In genomic region chr6:134566248-134566817, GRCm38 (mm10) we compare ENCODE assay signal across 8 mouse cellular contexts. TPM values are rescaled to one million over a fixed set of nuclear protein-coding genes. Genes with fewer than 3 reads are reported as not detected.
A peak's percentile ranks its signal among the peaks of the same experiment; 100 is the strongest.
DNase-seq lines count a peak whose midpoint lies in the region; ATAC-seq and TF ChIP-seq lines count a peak whose summit lies in the region.

No protein-coding gene starts in this region.

- H3K4me2 ChIP-seq in heart, embryonic 13.5 days: peak overlapping the region; percentile 92
- H3K4me2 ChIP-seq in hindbrain, postnatal 0 days (ENCODE audit: low read depth, low read length): peak overlapping the region; percentile 65
- H3K4me2 ChIP-seq in midbrain, embryonic 15.5 days: peak overlapping the region; percentile 81

- DNase-seq in heart, postnatal 14 days: no peak
- DNase-seq in embryo, embryonic 9.5 days (ENCODE audit: extremely low spot score): peak; percentile 72
- peak; percentile 38 for DNase-seq in hindbrain, postnatal 0 days (ENCODE audit: low spot score)
- DNase-seq in layer of hippocampus, postnatal 14 days (ENCODE audit: low spot score in 2 of 2): no peak
- no peak for DNase-seq in cerebellum, postnatal 10 days

- H3K36me3 ChIP-seq in heart, embryonic 13.5 days: no peaks in the 10 kb centered on the region
- H3K36me3 ChIP-seq in E14TG2a.4 (ENCODE audit: insufficient read depth, low read length): no peaks in the 10 kb centered on the region
- no peaks in the 10 kb centered on the region for H3K36me3 ChIP-seq in hindbrain, postnatal 0 days (ENCODE audit: insufficient read depth, low read length)
- no peaks in the 10 kb centered on the region for H3K36me3 ChIP-seq in midbrain, embryonic 15.5 days (replicated peaks)

- under 1% methylated on average over 50 of the region's 64 CpGs for WGBS in heart, embryonic 13.5 days
- WGBS in hindbrain, postnatal 0 days: under 1% methylated on average over 33 of the region's 64 CpGs
- WGBS in midbrain, embryonic 15.5 days: under 1% methylated on average over 54 of the region's 64 CpGs

- intact Hi-C loops in heart, postnatal 14 days (cut with DNase I): loop anchor here (2.0 to 10.0 kb wide), 3 partner anchors 39 to 92 kb away; no protein-coding TSS in a partner anchor

- no peak for TF ChIP-seq CTCF in E14TG2a.4 (conservative IDR thresholded peaks at IDR 0.05; ENCODE audit: low read length)
- TF ChIP-seq CTCF in hindbrain, postnatal 0 days (IDR thresholded peaks at IDR 0.05; ENCODE audit: low read depth): no peak

- H3K27ac ChIP-seq in heart, embryonic 13.5 days (replicated peaks): peak overlapping the region; percentile 99
- peak overlapping the region; percentile 100 for H3K27ac ChIP-seq in hindbrain, postnatal 0 days
- H3K27ac ChIP-seq in midbrain, embryonic 15.5 days: peak overlapping the region; percentile 100

- ATAC-seq in heart, embryonic 13.5 days (ENCODE audit: extremely low read depth, insufficient number of reproducible peaks, low FRiP score, low TSS enrichment): peak; percentile 52; the same call in 1 of the 2 replicates
- no peak; the same call in none of the 2 replicates for ATAC-seq in hindbrain, postnatal 0 days
- peak; percentile 55; the same call in 1 of the 2 replicates for ATAC-seq in midbrain, embryonic 15.5 days (replicated peaks)

- H3K4me3 ChIP-seq in heart, embryonic 13.5 days: peak overlapping the region; percentile 97
- H3K4me3 ChIP-seq in E14TG2a.4 (replicated peaks; ENCODE audit: low read length): peak overlapping the region; percentile 84
- peak overlapping the region; percentile 83 for H3K4me3 ChIP-seq in hindbrain, postnatal 0 days (ENCODE audit: low read length)
- peak overlapping the region; percentile 81 for H3K4me3 ChIP-seq in midbrain, embryonic 15.5 days

- H3K27me3 ChIP-seq in heart, embryonic 13.5 days (replicated peaks): no peaks in the 10 kb centered on the region
- H3K27me3 ChIP-seq in E14TG2a.4 (ENCODE audit: insufficient read depth, low read length): no peaks in the 10 kb centered on the region; the same call in none of the 2 replicates
- H3K27me3 ChIP-seq in hindbrain, postnatal 0 days (ENCODE audit: insufficient read depth, low read length): no peaks in the 10 kb centered on the region
- H3K27me3 ChIP-seq in midbrain, embryonic 15.5 days (replicated peaks): no peaks in the 10 kb centered on the region

- no peaks in the 10 kb centered on the region for H3K9me3 ChIP-seq in heart, embryonic 13.5 days
- H3K9me3 ChIP-seq in E14TG2a.4 (ENCODE audit: low read length): 0 out of 2 replicates have a peak, but pooled peaks cover under 1% of the 10 kb centered on the region
- no peaks in the 10 kb centered on the region for H3K9me3 ChIP-seq in hindbrain, postnatal 0 days (ENCODE audit: low read length)
- H3K9me3 ChIP-seq in midbrain, embryonic 15.5 days: no peaks in the 10 kb centered on the region

- peaks cover 29% of the 10 kb centered on the region for H3K4me1 ChIP-seq in heart, embryonic 13.5 days
- peaks cover 34% of the 10 kb centered on the region for H3K4me1 ChIP-seq in E14TG2a.4 (replicated peaks; ENCODE audit: low read depth, low read length)
- peaks cover 12% of the 10 kb centered on the region; the same call in 1 of the 2 replicates for H3K4me1 ChIP-seq in hindbrain, postnatal 0 days (ENCODE audit: insufficient read depth, low read length)
- peaks cover 18% of the 10 kb centered on the region for H3K4me1 ChIP-seq in midbrain, embryonic 15.5 days

- peak overlapping the region; percentile 98 for H3K9ac ChIP-seq in heart, embryonic 13.5 days
- peak overlapping the region; percentile 94 for H3K9ac ChIP-seq in hindbrain, postnatal 0 days (replicated peaks; ENCODE audit: low read length)
- peak overlapping the region; percentile 92 for H3K9ac ChIP-seq in midbrain, embryonic 15.5 days

RNA-seq across cellular contexts. Expression of gene Lrp6, which starts 0.4 kb away (rescaled TPM):
- 14.9 and 17.5 TPM in 2 replicates for polyA plus RNA-seq in heart, embryonic 13.5 days (2015; fragmentation: Nextera tagmentation; extraction: Ambion mirVana)
- total RNA-seq in heart, postnatal 14 days (2021): 10 to 100 TPM; 56.1 to 62.8 TPM
- 23.9 and 26.1 TPM in 2 replicates for total RNA-seq in hindbrain, postnatal 0 days (2014; rRNA removed)
- polyA plus RNA-seq in hindbrain, postnatal 0 days (2015; fragmentation: Nextera tagmentation; extraction: Ambion mirVana): 12.1 and 13.0 TPM in 2 replicates
- 18.8 and 19.5 TPM in 2 replicates for polyA plus RNA-seq in midbrain, embryonic 15.5 days (2015; fragmentation: Nextera tagmentation; extraction: Ambion mirVana)
- total RNA-seq in layer of hippocampus, postnatal 14 days (2021): 10 to 100 TPM; 56.1 to 58.4 TPM

Comparison
In these comparisons a context has a peak if more than half of its experiments do, and no peak if none do; other contexts are left out.
1. DNase-seq: peak in embryo, embryonic 9.5 days (single experiment) and hindbrain, postnatal 0 days (single experiment); none in heart, postnatal 14 days (0 of 2), layer of hippocampus, postnatal 14 days (0 of 2) and cerebellum, postnatal 10 days (0 of 2).
2. Peak in every context shown above with its lines, with median percentiles within 50 percentile points of each other: H3K27ac ChIP-seq, H3K4me2 ChIP-seq, H3K4me3 ChIP-seq and H3K9ac ChIP-seq.